Mouse (Mus musculus) embryonic facial prominence, embryonic 12.5 days (tissue): ENCODE measurements around the gene Barx1. TPM values are rescaled to one million over a fixed set of nuclear protein-coding genes. Genes with fewer than 3 reads are reported as not detected.

ENCODE experiments used
- ATAC-seq: fragments of 200-750 bp; cut with Nextera tagmentation; 2 replicates; pipeline ENCODE4 v1.8.0; 2017; ENCODE audit not compliant: insufficient number of reproducible peaks, insufficient read depth, low FRiP score, low TSS enrichment
- H3K27ac ChIP-seq: fragments of 300-500 bp; sonication (generic); 2 replicates; pipeline ENCODE4 v1.5.1; 2016; ENCODE audit warnings: mild to moderate bottlenecking
- H3K27me3 ChIP-seq: fragments of 300-500 bp; sonication (generic); 2 replicates; pipeline ENCODE4 v1.6.1; 2016; ENCODE audit warnings: mild to moderate bottlenecking, moderate library complexity
- H3K36me3 ChIP-seq: fragments of 300-500 bp; sonication (generic); 2 replicates; pipeline ENCODE4 v1.6.1; 2016; ENCODE audit warnings: mild to moderate bottlenecking
- H3K4me1 ChIP-seq: fragments of 300-500 bp; sonication (generic); 2 replicates; pipeline ENCODE4 v1.6.1; 2016
- H3K4me2 ChIP-seq: fragments of 300-500 bp; sonication (generic); replicated peaks from 2 replicates; pipeline ENCODE4 v1.6.1; 2016; ENCODE audit warnings: mild to moderate bottlenecking, moderate library complexity
- H3K4me3 ChIP-seq: fragments of 300-500 bp; sonication (generic); 2 replicates; pipeline ENCODE4 v1.5.1; 2016; ENCODE audit warnings: mild to moderate bottlenecking
- H3K9ac ChIP-seq: fragments of 300-500 bp; sonication (generic); 2 replicates; pipeline ENCODE4 v1.6.1; 2016; ENCODE audit warnings: mild to moderate bottlenecking, moderate library complexity
- H3K9me3 ChIP-seq: fragments of 300-500 bp; sonication (generic); 2 replicates; pipeline ENCODE4 v1.6.1; 2016; ENCODE audit warnings: mild to moderate bottlenecking, moderate library complexity
- WGBS: fragments of 180-500 bp; shearing (Covaris S2); methylation state at CpG from one replicate; pipeline ENCODE4 v1.1.7; 2016; 5-methylcytosine and 5-hydroxymethylcytosine counted together
- polyA plus RNA-seq: library from polyadenylated mRNA; unstranded; fragments of >200 nt; fragmentation: Nextera tagmentation; extraction: Ambion mirVana; gene quantifications from 2 replicates; pipeline ENCODE4 v1.2.1, GENCODE M21; 2016

Gene Barx1
- polyA plus RNA-seq, 1 experiment from 2014 or later: 107 TPM

- Histone ChIP-seq H3K4me2 (peak overlapping the region; percentile 78), H3K27ac (peak overlapping the region; percentile 81), H3K9ac (peak overlapping the region; percentile 80), H3K4me3 (peak overlapping the region; percentile 61), H3K27me3 (peaks cover 91% of the 10 kb centered on the region), H3K36me3 (0 out of 2 replicates have a peak, but pooled peaks cover 2% of the 10 kb centered on the region), H3K4me1 (peaks cover 34% of the 10 kb centered on the region), H3K9me3 (no peaks in the 10 kb centered on the region)
- 1% methylated on average over 54 of the region's 54 CpGs for WGBS
- ATAC-seq: peak; percentile 3; the same call in 1 of the 2 replicates
Measured at GRCm38 (mm10) chr13:48663211-48663987, 601 bp downstream of the Barx1 start.

DNA sequence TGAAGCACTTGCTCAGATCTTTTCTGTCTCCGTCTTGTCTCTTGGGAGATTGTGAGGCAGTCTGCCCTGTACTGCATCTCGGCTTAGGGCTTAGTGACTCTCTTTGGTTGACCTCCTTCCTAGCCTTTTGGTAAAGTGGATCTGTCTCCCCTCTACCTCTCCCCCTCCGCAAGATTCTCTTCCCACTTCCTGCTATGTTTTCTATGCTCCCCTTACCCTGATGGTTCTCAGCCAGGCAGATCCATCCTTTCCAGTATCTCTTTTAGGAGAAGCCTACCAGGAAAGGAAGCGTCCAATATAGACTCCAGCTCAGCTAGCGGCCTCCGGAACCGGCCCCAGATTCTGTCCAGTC lies 1.2 kb downstream of the Barx1 start:
- Histone ChIP-seq H3K9me3 (no peaks in the 10 kb centered on the region), H3K4me1 (peaks cover 35% of the 10 kb centered on the region), H3K27ac (peak overlapping the region; percentile 81), H3K4me2 (peak overlapping the region; percentile 78), H3K9ac (peak overlapping the region; percentile 80), H3K36me3 (0 out of 2 replicates have a peak, but pooled peaks cover 2% of the 10 kb centered on the region), H3K4me3 (peak overlapping the region; percentile 61), H3K27me3 (peaks cover 94% of the 10 kb centered on the region)
- ATAC-seq: no peak
- 5% methylated on average over 7 of the region's 7 CpGs for whole genome bisulfite sequencing

DNA sequence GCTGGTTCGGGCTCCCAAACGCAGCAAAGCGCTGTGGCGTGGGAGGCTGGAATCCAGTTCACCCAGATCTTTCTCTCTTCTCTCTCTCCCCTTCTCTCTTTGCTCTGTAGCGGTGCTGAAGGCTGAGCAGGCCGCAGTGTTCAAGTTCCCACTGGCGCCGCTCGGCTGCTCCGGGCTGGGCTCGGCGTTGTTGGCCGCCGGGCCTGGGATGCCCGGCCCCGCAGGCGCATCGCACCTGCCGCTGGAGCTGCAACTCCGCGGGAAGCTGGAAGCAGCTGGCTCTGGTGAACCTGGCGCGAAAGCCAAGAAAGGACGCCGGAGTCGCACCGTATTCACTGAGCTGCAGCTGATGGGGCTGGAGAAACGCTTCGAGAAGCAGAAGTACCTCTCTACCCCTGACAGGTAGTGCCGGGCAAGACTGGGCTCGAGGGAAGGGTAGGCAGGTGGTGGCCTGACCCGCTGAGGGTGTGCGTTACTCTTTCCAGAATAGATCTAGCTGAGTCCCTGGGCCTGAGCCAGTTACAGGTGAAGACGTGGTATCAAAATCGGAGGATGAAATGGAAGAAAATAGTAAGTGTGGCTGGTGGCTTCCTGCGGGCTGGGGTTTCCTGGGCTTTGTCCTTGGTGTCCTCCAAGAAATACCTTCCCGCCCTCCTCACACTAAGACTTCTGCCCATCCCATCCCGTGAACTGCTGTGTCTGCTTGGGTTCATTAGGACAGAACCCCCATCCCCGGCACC lies 2.3 kb downstream of the Barx1 start:
- 1% methylated on average over 39 of the region's 39 CpGs for WGBS
- Histone ChIP-seq H3K36me3 (0 out of 2 replicates have a peak, but pooled peaks cover 2% of the 10 kb centered on the region), H3K4me1 (peaks cover 35% of the 10 kb centered on the region), H3K4me3 (peak overlapping the region; percentile 61), H3K9ac (peak overlapping the region; percentile 80), H3K4me2 (peak overlapping the region; percentile 78), H3K9me3 (no peaks in the 10 kb centered on the region), H3K27me3 (peaks cover 92% of the 10 kb centered on the region), H3K27ac (peak overlapping the region; percentile 81)
- no peak for ATAC-seq

- ATAC-seq: no peak
- Histone ChIP-seq H3K4me2 (peak overlapping the region; percentile 78), H3K4me1 (peaks cover 30% of the 10 kb centered on the region; the same call in 1 of the 2 replicates), H3K27ac (peak overlapping the region; percentile 46; the same call in 1 of the 2 replicates), H3K4me3 (peak overlapping the region; percentile 61), H3K27me3 (peaks cover 90% of the 10 kb centered on the region), H3K9me3 (no peaks in the 10 kb centered on the region), H3K36me3 (0 out of 2 replicates have a peak, but pooled peaks cover 2% of the 10 kb centered on the region), H3K9ac (peak overlapping the region; percentile 80)
- WGBS: 4% methylated on average over 58 of the region's 58 CpGs
Measured at GRCm38 (mm10) chr13:48665656-48666597, 3.1 kb downstream of the Barx1 start.

- 5% methylated on average over 4 of the region's 4 CpGs for WGBS
- H3K9me3 ChIP-seq: no peaks in the 10 kb centered on the region
- peak overlapping the region; percentile 50; the same call in 1 of the 2 replicates for H3K27ac ChIP-seq
- 0 out of 2 replicates have a peak, but pooled peaks cover 2% of the 10 kb centered on the region for H3K36me3 ChIP-seq
- H3K27me3 ChIP-seq: peaks cover 88% of the 10 kb centered on the region
- no peak for ATAC-seq
- peak overlapping the region; percentile 78 for H3K4me2 ChIP-seq
- 0 out of 2 replicates have a peak overlapping the region, but pooled peaks have one; percentile 15 for H3K9ac ChIP-seq
- H3K4me3 ChIP-seq: peak overlapping the region; percentile 19
- peaks cover 30% of the 10 kb centered on the region for H3K4me1 ChIP-seq
Measured at GRCm38 (mm10) chr13:48667461-48667860, 4.7 kb downstream of the Barx1 start.

GRCm38 (mm10) chr13:48668091-48668975 lies 5.5 kb downstream of the Barx1 start:
- H3K4me3 ChIP-seq: peak overlapping the region; percentile 31
- WGBS: 1% methylated on average over 33 of the region's 33 CpGs
- peaks cover 34% of the 10 kb centered on the region for H3K4me1 ChIP-seq
- H3K9me3 ChIP-seq: no peaks in the 10 kb centered on the region
- 0 out of 2 replicates have a peak, but pooled peaks cover 2% of the 10 kb centered on the region for H3K36me3 ChIP-seq
- peak overlapping the region; percentile 82 for H3K27ac ChIP-seq
- peak overlapping the region; percentile 50 for H3K9ac ChIP-seq
- H3K4me2 ChIP-seq: peak overlapping the region; percentile 78
- ATAC-seq: no peak
- H3K27me3 ChIP-seq: peaks cover 89% of the 10 kb centered on the region

GRCm38 (mm10) chr13:48668976-48669534 lies 6.3 kb downstream of the Barx1 start:
- peak overlapping the region; percentile 50 for H3K9ac ChIP-seq
- under 1% methylated on average over 34 of the region's 34 CpGs for WGBS
- 0 out of 2 replicates have a peak, but pooled peaks cover 2% of the 10 kb centered on the region for H3K36me3 ChIP-seq
- H3K27ac ChIP-seq: peak overlapping the region; percentile 82
- 0 out of 2 replicates have a peak, but pooled peaks have one; percentile 62 for ATAC-seq
- H3K4me2 ChIP-seq: peak overlapping the region; percentile 78
- peaks cover 84% of the 10 kb centered on the region for H3K27me3 ChIP-seq
- peaks cover 34% of the 10 kb centered on the region for H3K4me1 ChIP-seq
- no peaks in the 10 kb centered on the region for H3K9me3 ChIP-seq
- peak overlapping the region; percentile 31 for H3K4me3 ChIP-seq

- Histone ChIP-seq H3K9ac (peak overlapping the region; percentile 20), H3K27ac (peak overlapping the region; percentile 50), H3K4me3 (peak overlapping the region; percentile 24), H3K4me1 (peaks cover 23% of the 10 kb centered on the region), H3K9me3 (no peaks in the 10 kb centered on the region), H3K27me3 (peaks cover 64% of the 10 kb centered on the region), H3K36me3 (no peaks in the 10 kb centered on the region), H3K4me2 (peak overlapping the region; percentile 42)
- ATAC-seq: no peak; the same call in 1 of the 2 replicates
- 1% methylated on average over 24 of the region's 24 CpGs for WGBS
Measured at GRCm38 (mm10) chr13:48672312-48672840, 9.6 kb downstream of the Barx1 start.

- Histone ChIP-seq H3K4me3 (no peak overlapping the region), H3K27me3 (peaks cover 54% of the 10 kb centered on the region), H3K9ac (no peak overlapping the region), H3K36me3 (no peaks in the 10 kb centered on the region), H3K27ac (no peak overlapping the region), H3K9me3 (no peaks in the 10 kb centered on the region), H3K4me1 (peaks cover 14% of the 10 kb centered on the region), H3K4me2 (no peak overlapping the region)
- no peak for ATAC-seq
- 83% methylated on average over 5 of the region's 5 CpGs for WGBS
Measured at GRCm38 (mm10) chr13:48674609-48675008, 11.8 kb downstream of the Barx1 start.

DNA sequence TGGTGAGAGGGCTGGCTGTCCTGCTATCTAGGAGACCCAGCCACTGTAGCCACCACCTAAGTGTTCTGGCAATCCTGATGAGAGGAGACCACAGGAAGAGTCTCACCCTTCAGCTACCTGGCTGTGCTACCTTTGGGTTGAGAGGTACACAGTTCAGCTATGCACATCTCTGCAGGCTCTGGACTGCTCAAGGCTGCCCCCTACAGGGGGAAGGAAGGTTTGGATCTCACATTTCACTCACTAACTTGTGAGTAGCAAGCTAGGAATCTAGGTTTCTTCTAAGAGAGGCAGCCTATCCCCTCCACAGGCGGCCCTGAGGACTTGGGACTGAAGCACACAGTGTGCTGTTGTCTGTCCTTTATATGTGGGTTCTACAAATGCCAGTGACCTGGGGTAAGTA lies 16.6 kb downstream of the Barx1 start:
- ATAC-seq: no peak
- H3K27me3 ChIP-seq: peaks cover 27% of the 10 kb centered on the region; the same call in 1 of the 2 replicates

More for the DNA sequence above, 16.6 kb downstream of the Barx1 start:
- Histone ChIP-seq H3K4me2 (no peak overlapping the region), H3K9ac (no peak overlapping the region), H3K9me3 (no peaks in the 10 kb centered on the region), H3K27ac (no peak overlapping the region), H3K36me3 (no peaks in the 10 kb centered on the region), H3K4me3 (no peak overlapping the region), H3K4me1 (peaks cover 7% of the 10 kb centered on the region)
- 33% methylated on average over 1 of the region's 1 CpGs for WGBS
